Mouse (Mus musculus): ENCODE data around the gene Vapa.

DNA sequence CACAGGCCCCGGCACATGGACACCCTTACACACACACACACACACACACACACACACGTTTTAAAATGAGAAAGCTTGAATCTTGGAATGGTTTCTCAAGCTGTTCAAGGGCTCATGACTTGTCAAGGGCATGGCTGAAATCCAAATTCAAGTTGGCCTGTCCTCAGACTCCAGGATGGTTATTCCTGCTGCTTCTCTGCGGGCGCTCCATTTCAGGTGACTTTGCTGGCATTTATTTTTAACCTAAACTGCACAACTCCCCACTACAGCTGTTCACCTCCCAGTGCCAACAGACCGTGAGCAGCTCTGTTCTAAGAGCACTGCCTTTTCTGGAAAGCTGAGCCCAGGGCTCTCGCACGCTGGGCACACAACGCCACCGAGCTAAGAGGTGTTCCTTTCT lies 41.5 kb downstream of the Vapa start:
- TF ChIP-seq POLR2AphosphoS2 (IDR thresholded peaks at IDR 0.05; ENCODE audit: low read depth, low read length) (no peak), MYC (IDR thresholded peaks at IDR 0.05; ENCODE audit: low read depth, low read length) (no peak), NELFE (IDR thresholded peaks at IDR 0.05; ENCODE audit: low read depth, low read length) (no peak), CTCF (conservative IDR thresholded peaks at IDR 0.05 in 1 of 2, IDR thresholded peaks at IDR 0.05 in 1 of 2; ENCODE audit: low read depth in 2 of 2, low read length in 2 of 2) (no peak), BHLHE40 (IDR thresholded peaks at IDR 0.05; ENCODE audit: low read depth, low read length) (no peak), TCF12 (IDR thresholded peaks at IDR 0.05; ENCODE audit: low read depth, low read length) (no peak)

All from CH12.LX (cell line).